Mouse (Mus musculus) intestine, embryonic 16.5 days (tissue): Measurements from ENCODE around the gene Cyp17a1. TPM values are rescaled to one million over a fixed set of nuclear protein-coding genes. Genes with fewer than 3 reads are reported as not detected.

Experiments used
- ATAC-seq: fragments of 200-750 bp; cut with Nextera tagmentation; 2 replicates; pipeline ENCODE4 v1.8.0; 2017; ENCODE audit warnings: moderate TSS enrichment, moderate library complexity
- H3K27ac ChIP-seq: fragments of 300-500 bp; sonication (generic); 2 replicates; pipeline ENCODE4 v1.5.1; 2014; ENCODE audit warnings: mild to moderate bottlenecking, low read length
- H3K27me3 ChIP-seq: fragments of 300-500 bp; sonication (generic); replicated peaks from 2 replicates; pipeline ENCODE4 v1.6.1; 2014; ENCODE audit warnings: low read length, control low read depth, mixed read lengths; ENCODE audit not compliant: control insufficient read depth, insufficient read depth
- H3K36me3 ChIP-seq: fragments of 300-500 bp; sonication (generic); 2 replicates; pipeline ENCODE4 v1.6.1; 2014; ENCODE audit warnings: low read length, control low read depth; ENCODE audit not compliant: control insufficient read depth, insufficient read depth
- H3K4me1 ChIP-seq: fragments of 300-500 bp; sonication (generic); 2 replicates; pipeline ENCODE4 v1.6.1; 2014; ENCODE audit warnings: low read length, control low read depth, mixed read lengths; ENCODE audit not compliant: control insufficient read depth, insufficient read depth
- H3K4me2 ChIP-seq: fragments of 300-500 bp; sonication (generic); 2 replicates; pipeline ENCODE4 v1.6.1; 2014; ENCODE audit warnings: low read depth, low read length, control low read depth
- H3K4me3 ChIP-seq: fragments of 300-500 bp; sonication (generic); 2 replicates; pipeline ENCODE4 v1.5.1; 2014; ENCODE audit warnings: mild to moderate bottlenecking, low read length
- H3K9ac ChIP-seq: fragments of 300-500 bp; sonication (generic); 2 replicates; pipeline ENCODE4 v1.6.1; 2014; ENCODE audit warnings: low read depth, low read length
- H3K9me3 ChIP-seq: fragments of 300-500 bp; sonication (generic); 2 replicates; pipeline ENCODE4 v1.6.1; 2016; ENCODE audit warnings: low read length, control low read depth; ENCODE audit not compliant: control insufficient read depth
- WGBS: fragments of 180-500 bp; shearing (Covaris S2); extraction: QIAGEN DNeasy Blood & Tissue Kit; methylation state at CpG from one replicate; pipeline ENCODE4 v1.1.7; 2014; 5-methylcytosine and 5-hydroxymethylcytosine counted together
- polyA plus RNA-seq: library from polyadenylated mRNA; unstranded; fragments of >200 nt; fragmentation: Nextera tagmentation; extraction: Ambion mirVana; gene quantifications from 2 replicates; pipeline ENCODE4 v1.2.1, GENCODE M21; 2015

The Cyp17a1 gene
- polyA plus RNA-seq, 1 experiment from 2014 or later = 0.16 TPM

DNA sequence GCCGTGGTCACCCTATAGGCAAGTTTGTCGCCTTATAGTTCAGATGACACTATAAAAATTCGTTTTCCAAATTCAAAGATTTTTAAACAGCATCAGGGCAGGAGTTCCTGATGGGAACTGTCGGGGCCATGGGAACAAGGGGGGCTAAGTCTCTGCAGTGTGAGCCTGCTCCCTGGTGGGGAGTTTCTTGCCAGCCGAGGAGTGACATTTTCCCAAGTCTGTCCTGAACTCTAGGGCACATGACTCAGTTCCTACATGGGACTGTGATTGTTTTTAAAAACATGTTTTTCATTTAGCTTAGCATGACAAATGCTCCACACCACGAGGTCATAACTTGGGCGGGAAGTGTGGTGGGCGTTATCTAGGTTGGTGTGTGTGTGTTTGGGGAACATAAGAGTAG is 25.1 kb downstream of the Cyp17a1 start:
- Histone ChIP-seq H3K9me3 (no peaks in the 10 kb centered on the region), H3K27ac (no peak overlapping the region), H3K4me2 (no peak overlapping the region), H3K4me1 (peaks cover 9% of the 10 kb centered on the region), H3K4me3 (no peak overlapping the region), H3K9ac (no peak overlapping the region), H3K36me3 (peaks cover 7% of the 10 kb centered on the region; the same call in 1 of the 2 replicates), H3K27me3 (no peaks in the 10 kb centered on the region)
- no peak for ATAC-seq
- WGBS = 81% methylated on average over 8 of the region's 8 CpGs

DNA sequence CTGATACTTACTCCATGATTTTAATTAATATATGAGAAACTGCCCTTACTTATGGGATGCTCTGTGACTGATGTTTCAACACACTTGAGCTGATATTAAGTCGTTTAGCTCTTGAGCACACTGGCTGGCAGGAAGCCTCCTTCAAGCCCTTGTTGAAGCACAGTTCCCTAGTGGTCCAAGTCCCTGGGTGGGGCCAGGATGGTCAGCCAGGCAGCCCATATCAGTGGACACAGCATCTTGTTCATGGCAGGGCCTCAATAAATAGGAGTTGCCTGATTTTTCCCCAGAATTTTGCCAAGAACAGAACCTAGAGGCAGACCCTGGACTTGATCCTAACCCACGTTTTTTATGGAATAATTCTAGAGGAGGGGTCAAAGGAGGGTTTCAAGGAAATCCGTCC is 25.7 kb downstream of the Cyp17a1 start:
- no peak overlapping the region for H3K4me3 ChIP-seq
- H3K36me3 ChIP-seq = peaks cover 7% of the 10 kb centered on the region; the same call in 1 of the 2 replicates
- no peak overlapping the region for H3K9ac ChIP-seq
- no peaks in the 10 kb centered on the region for H3K9me3 ChIP-seq
- H3K27me3 ChIP-seq = no peaks in the 10 kb centered on the region
- 76% methylated on average over 3 of the region's 3 CpGs for whole genome bisulfite sequencing
- H3K27ac ChIP-seq = no peak overlapping the region
- H3K4me1 ChIP-seq = peaks cover 15% of the 10 kb centered on the region
- H3K4me2 ChIP-seq = no peak overlapping the region
- no peak for ATAC-seq

DNA sequence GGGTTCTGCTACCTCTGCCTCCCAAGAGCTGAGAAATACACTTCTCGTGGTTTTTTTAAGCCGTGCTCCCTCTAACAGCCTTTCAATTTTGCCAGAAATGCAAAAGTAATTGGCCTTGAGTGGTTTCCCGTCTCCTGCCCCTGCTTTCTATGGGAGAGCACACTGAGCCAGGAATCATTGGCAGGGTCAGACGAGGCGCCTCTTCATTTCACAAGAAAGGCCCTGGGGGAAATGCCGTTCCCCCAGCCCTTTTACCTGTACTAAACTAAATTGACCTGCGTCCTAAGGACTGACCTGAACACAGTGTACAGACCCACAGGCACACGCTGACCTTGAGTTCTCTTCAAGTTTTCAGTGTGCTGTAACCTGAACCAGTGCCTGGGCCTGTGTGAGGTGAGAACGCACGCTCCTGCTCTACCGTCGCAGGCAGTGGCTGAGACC is 26.9 kb downstream of the Cyp17a1 start:
- no peak for ATAC-seq
- H3K9ac ChIP-seq = 0 out of 2 replicates have a peak overlapping the region, but pooled peaks have one; percentile 13
- peaks cover 27% of the 10 kb centered on the region for H3K4me1 ChIP-seq
- H3K4me3 ChIP-seq = no peak overlapping the region
- no peak overlapping the region for H3K27ac ChIP-seq
- no peaks in the 10 kb centered on the region for H3K9me3 ChIP-seq
- no peaks in the 10 kb centered on the region for H3K27me3 ChIP-seq
- peaks cover 4% of the 10 kb centered on the region; the same call in 1 of the 2 replicates for H3K36me3 ChIP-seq
- H3K4me2 ChIP-seq = no peak overlapping the region
- 83% methylated on average over 12 of the region's 12 CpGs for WGBS

DNA sequence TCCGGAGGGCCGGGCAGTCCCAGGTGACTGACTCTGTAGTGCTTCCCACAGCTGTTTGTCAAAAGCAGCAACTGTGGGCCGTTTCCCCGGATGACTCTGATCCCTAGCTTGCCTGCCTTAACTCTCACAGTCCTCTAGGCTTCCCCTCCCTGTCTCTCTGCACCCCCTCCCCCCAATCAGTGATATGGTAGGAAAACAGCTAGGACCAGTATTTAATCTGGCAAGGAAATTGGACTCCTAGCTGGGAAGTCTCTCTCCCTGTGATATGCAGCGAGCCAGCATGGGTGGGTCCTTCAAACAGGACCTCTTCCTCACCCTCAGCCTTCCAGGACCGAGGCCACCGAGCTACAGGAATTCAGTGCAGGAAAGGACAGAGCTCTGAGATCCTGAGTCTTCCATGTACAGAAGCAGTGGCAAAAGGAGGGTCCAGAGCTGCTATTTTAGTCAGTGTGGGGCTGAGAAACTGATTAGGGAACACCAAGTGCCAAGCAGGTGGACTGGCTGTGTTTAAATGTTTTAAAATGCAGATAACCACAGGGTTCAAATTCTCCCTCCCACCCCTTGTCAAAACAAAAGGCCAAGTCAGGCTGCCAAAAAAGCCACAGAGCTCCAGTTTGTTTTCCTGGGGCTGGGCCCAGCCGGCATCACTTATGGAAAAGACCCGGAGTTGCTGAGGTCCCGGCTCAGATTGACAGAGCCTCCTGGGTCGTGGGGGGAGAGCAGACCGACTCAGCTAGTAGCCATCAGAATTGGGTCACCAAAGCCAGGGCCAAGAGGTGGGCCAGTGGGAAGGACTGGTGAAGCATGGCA is 28.0 kb downstream of the Cyp17a1 start:
- Histone ChIP-seq H3K9ac (no peak overlapping the region), H3K27me3 (no peaks in the 10 kb centered on the region), H3K27ac (0 out of 2 replicates have a peak overlapping the region, but pooled peaks have one; percentile 21), H3K4me1 (peaks cover 33% of the 10 kb centered on the region), H3K4me3 (no peak overlapping the region), H3K4me2 (no peak overlapping the region), H3K36me3 (peaks cover 4% of the 10 kb centered on the region; the same call in 1 of the 2 replicates), H3K9me3 (no peaks in the 10 kb centered on the region)
- ATAC-seq = peak; percentile 24; the same call in 1 of the 2 replicates
- 42% methylated on average over 12 of the region's 12 CpGs for WGBS

DNA sequence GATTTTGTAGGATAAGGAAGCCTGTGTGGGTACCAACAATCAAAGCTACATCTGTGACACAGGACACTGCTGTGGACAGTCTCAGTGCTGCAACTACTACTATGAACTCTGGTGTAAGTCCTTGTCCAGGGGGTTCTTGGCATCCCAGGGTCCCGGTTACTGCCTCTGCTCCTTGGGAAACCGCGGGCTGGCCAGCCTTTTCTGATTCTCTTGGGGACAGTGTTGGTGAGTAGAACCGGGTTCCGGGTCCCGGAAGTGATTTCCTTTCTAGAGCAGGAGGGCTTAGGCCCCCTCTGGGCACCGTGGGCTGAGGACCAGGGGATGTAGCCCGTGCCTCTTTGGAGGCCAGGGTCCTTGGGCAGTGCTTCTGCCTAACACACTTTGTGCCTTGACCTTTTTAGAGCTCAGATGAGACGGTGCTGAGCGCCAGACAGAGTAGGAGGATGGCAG is 28.6 kb downstream of the Cyp17a1 start:
- no peaks in the 10 kb centered on the region for H3K27me3 ChIP-seq
- H3K4me1 ChIP-seq = peaks cover 33% of the 10 kb centered on the region
- H3K4me3 ChIP-seq = no peak overlapping the region
- ATAC-seq = no peak
- no peak overlapping the region for H3K9ac ChIP-seq
- no peak overlapping the region for H3K4me2 ChIP-seq
- WGBS = 86% methylated on average over 10 of the region's 10 CpGs
- H3K36me3 ChIP-seq = peaks cover 4% of the 10 kb centered on the region; the same call in 1 of the 2 replicates
- H3K27ac ChIP-seq = 0 out of 2 replicates have a peak overlapping the region, but pooled peaks have one; percentile 21
- H3K9me3 ChIP-seq = no peaks in the 10 kb centered on the region

DNA sequence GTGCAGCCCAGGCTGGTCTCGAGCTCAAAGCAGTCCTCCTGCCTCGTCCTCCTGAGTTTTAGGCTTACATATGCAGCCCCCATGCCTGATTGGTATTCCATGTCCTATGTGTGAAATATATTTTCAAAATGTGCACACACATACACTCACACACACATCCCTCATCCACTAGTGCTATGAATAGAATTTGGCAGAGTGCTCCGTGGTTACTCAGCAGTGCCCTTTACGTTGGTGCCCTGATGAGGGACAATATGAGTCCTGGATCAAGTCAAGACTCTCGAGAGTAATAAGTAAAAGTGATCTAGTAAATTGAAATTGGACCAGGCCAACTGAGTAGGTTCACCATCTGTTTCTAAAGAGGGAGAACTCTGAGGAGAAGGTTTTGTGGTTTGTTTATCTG is 29.7 kb downstream of the Cyp17a1 start:
- Histone ChIP-seq H3K27me3 (no peaks in the 10 kb centered on the region), H3K9ac (no peak overlapping the region), H3K27ac (no peak overlapping the region), H3K4me1 (peaks cover 34% of the 10 kb centered on the region), H3K9me3 (no peaks in the 10 kb centered on the region), H3K36me3 (peaks cover 7% of the 10 kb centered on the region; the same call in 1 of the 2 replicates), H3K4me2 (no peak overlapping the region), H3K4me3 (no peak overlapping the region)
- ATAC-seq = no peak
- 74% methylated on average over 5 of the region's 5 CpGs for WGBS

DNA sequence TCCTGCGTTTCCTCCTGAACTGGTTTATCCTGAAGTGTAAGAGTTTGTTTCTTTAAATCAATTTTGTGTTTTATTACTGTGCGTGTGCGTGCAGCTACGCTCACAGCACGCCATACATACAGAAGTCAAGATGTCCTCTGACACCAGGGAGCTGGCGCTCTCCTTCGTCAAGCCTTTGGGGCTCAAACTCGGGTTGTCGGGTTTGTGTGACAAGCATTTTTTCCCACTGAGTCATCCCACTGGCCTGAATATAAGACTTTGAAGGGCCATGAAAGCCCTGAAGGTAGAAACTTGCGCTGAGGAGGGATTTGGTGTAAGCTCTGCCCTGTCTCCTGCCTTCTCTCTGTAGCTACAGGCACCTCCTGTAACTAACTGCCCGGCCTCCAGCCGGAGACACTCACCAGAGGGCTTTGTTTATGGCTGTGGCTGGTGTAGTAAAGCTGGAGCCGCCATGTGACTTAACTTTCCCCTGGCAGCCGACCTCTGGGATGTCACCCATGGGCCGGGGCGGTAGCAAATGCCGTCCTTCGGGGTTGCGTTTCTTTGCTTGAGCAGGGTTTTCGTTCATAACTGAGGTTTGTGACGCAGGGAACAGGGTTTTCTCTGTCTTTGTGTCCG is 30.7 kb downstream of the Cyp17a1 start:
- Histone ChIP-seq H3K4me2 (peak overlapping the region; percentile 37; the same call in 1 of the 2 replicates), H3K27me3 (no peaks in the 10 kb centered on the region), H3K27ac (peak overlapping the region; percentile 85), H3K36me3 (peaks cover 5% of the 10 kb centered on the region; the same call in 1 of the 2 replicates), H3K9ac (peak overlapping the region; percentile 46), H3K9me3 (no peaks in the 10 kb centered on the region), H3K4me1 (peaks cover 34% of the 10 kb centered on the region), H3K4me3 (no peak overlapping the region; the same call in 1 of the 2 replicates)
- WGBS = 39% methylated on average over 22 of the region's 22 CpGs
- peak; percentile 33; the same call in 1 of the 2 replicates for ATAC-seq

DNA sequence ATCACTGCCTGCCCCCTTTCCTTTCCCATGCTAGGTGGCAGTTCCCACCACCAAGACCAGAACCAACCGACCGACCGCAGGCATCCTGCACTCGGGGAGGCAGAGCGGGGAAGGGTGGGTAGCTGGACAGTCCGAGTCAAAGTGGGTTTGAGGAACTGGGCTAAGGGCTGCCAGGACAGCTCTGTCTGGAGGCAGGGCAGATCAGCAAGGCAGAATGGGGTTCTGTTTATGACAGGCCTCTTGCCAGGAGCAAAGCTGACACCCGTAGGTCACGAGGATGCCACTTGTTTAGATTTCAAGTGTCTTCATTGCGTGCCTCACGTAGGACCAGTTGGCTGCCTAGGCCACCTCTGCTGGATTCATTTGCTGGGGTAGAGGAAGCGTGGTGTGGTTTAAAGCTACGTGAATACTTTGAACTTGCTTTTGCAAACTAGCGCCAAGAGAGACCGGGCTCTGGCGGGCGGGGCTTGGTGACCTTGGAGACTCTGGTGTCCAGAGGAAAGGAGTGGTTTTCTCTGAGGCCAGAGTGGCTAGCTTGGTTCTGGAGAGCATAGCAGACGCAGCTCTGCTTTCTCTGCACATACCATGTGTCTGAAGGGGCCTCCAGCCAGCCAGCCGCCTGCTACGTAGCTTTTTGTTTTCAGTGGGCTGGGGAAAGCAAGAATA is 31.4 kb downstream of the Cyp17a1 start:
- H3K27ac ChIP-seq = peak overlapping the region; percentile 85
- no peak overlapping the region; the same call in 1 of the 2 replicates for H3K4me3 ChIP-seq
- H3K4me2 ChIP-seq = peak overlapping the region; percentile 37; the same call in 1 of the 2 replicates
- peak; percentile 60 for ATAC-seq
- no peaks in the 10 kb centered on the region for H3K9me3 ChIP-seq
- 31% methylated on average over 19 of the region's 19 CpGs for WGBS
- peaks cover 35% of the 10 kb centered on the region for H3K4me1 ChIP-seq
- H3K27me3 ChIP-seq = no peaks in the 10 kb centered on the region
- peak overlapping the region; percentile 46 for H3K9ac ChIP-seq
- H3K36me3 ChIP-seq = 0 out of 2 replicates have a peak, but pooled peaks cover 3% of the 10 kb centered on the region

DNA sequence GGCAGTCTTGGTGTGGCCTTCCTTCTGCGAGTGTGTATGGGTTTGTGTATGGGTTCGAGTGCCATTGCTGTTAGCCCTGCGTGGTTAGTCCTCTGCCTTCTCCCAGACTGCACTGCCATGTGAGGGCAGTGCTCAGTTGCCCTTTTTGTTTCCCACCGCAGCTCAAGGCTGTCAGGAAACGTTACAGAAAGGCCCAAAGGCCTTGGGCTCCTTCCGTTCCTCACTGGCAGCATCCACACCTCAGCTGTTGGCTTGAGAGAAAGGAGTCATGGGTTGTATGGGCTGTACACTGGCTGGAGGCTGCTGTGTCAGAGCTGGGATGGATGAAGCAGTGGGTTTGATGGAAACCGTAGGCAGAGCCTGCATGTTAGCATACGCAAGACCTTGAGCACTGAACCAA is 32.2 kb downstream of the Cyp17a1 start:
- Histone ChIP-seq H3K36me3 (0 out of 2 replicates have a peak, but pooled peaks cover 3% of the 10 kb centered on the region), H3K27ac (peak overlapping the region; percentile 85; the same call in 1 of the 2 replicates), H3K4me1 (peaks cover 43% of the 10 kb centered on the region), H3K27me3 (no peaks in the 10 kb centered on the region), H3K9ac (0 out of 2 replicates have a peak overlapping the region, but pooled peaks have one; percentile 2), H3K4me3 (no peak overlapping the region), H3K4me2 (no peak overlapping the region), H3K9me3 (no peaks in the 10 kb centered on the region)
- WGBS = 82% methylated on average over 8 of the region's 8 CpGs
- no peak for ATAC-seq
